ENCODE assay signal across 20 mouse cellular contexts in genomic region chr4:82756295-82756626, GRCm38 (mm10). TPM values are rescaled to one million over a fixed set of nuclear protein-coding genes. Genes with fewer than 3 reads are reported as not detected.
DNase-seq lines count a peak whose midpoint lies in the region; ATAC-seq and TF ChIP-seq lines count a peak whose summit lies in the region.
"Had no signal": no experiment of that assay in that cellular context is flagged by ENCODE, and none has a peak within 500 bp of the region (broad histone marks: within the 10 kb centered on the region; RNA-seq: fewer than 3 reads in every experiment).

No protein-coding gene starts in this region.

- peaks cover 36% of the 10 kb centered on the region for H3K4me1 ChIP-seq in hindbrain, embryonic 10.5 days (replicated peaks)
- no peaks in the 10 kb centered on the region for H3K4me1 ChIP-seq in hindbrain, postnatal 0 days (ENCODE audit: insufficient read depth, low read length)
- 0 out of 2 replicates have a peak, but pooled peaks cover 4% of the 10 kb centered on the region for H3K4me1 ChIP-seq in lung, embryonic 15.5 days
- H3K4me1 ChIP-seq in embryonic facial prominence, embryonic 10.5 days, result peaks cover 41% of the 10 kb centered on the region
- H3K4me1 ChIP-seq in midbrain, embryonic 12.5 days, result peaks cover 14% of the 10 kb centered on the region

- H3K36me3 ChIP-seq in hindbrain, embryonic 10.5 days, result no peaks in the 10 kb centered on the region
- H3K36me3 ChIP-seq in hindbrain, postnatal 0 days (ENCODE audit: insufficient read depth, low read length), result no peaks in the 10 kb centered on the region
- no peaks in the 10 kb centered on the region for H3K36me3 ChIP-seq in lung, embryonic 15.5 days
- H3K36me3 ChIP-seq in embryonic facial prominence, embryonic 10.5 days (replicated peaks), result no peaks in the 10 kb centered on the region
- H3K36me3 ChIP-seq in midbrain, embryonic 12.5 days, result no peaks in the 10 kb centered on the region
- H3K36me3 ChIP-seq: neural tube, embryonic 12.5 days had no signal

- intact Hi-C loops in left cerebral cortex, postnatal 4 days (cut with DNase I), result no loop called here

- H3K4me2 ChIP-seq in hindbrain, postnatal 0 days (ENCODE audit: low read depth, low read length), result no peak overlapping the region
- H3K4me2 ChIP-seq in lung, embryonic 15.5 days, result no peak overlapping the region
- H3K4me2 ChIP-seq in midbrain, embryonic 12.5 days (replicated peaks), result no peak overlapping the region
- H3K4me2 ChIP-seq: neural tube, embryonic 12.5 days had no signal

- no peak for DNase-seq in hindbrain, embryonic 10.5 days (ENCODE audit: low spot score)
- DNase-seq in hindbrain, postnatal 0 days (ENCODE audit: low spot score), result no peak
- DNase-seq in lung, postnatal 36 days, result no peak
- DNase-seq in embryonic facial prominence, embryonic 10.5 days (ENCODE audit: low spot score), result no peak
- DNase-seq in left cerebral cortex, postnatal 4 days, result no peak
- no peak for DNase-seq in right cerebral cortex, postnatal 36 days (ENCODE audit: low spot score in 2 of 2)
- DNase-seq: cerebellum, adult 18-20 months; cerebellum, postnatal 25 days; gastrocnemius, postnatal 25 days; heart, postnatal 10 days; kidney, postnatal 4 days; liver; right cerebral cortex, adult 18-20 months; thymus, postnatal 36 days had no signal

- 4% methylated on average over 3 of the region's 3 CpGs for WGBS in hindbrain, embryonic 10.5 days
- WGBS in hindbrain, postnatal 0 days, result 15% methylated on average over 3 of the region's 3 CpGs
- whole genome bisulfite sequencing in lung, embryonic 15.5 days, result 21% methylated on average over 3 of the region's 3 CpGs
- WGBS in embryonic facial prominence, embryonic 10.5 days, result 5% methylated on average over 3 of the region's 3 CpGs
- WGBS in midbrain, embryonic 12.5 days, result 6% methylated on average over 3 of the region's 3 CpGs

- H3K27me3 ChIP-seq in hindbrain, embryonic 10.5 days (ENCODE audit: insufficient read depth, poor library complexity, severe bottlenecking), result no peaks in the 10 kb centered on the region
- no peaks in the 10 kb centered on the region for H3K27me3 ChIP-seq in hindbrain, postnatal 0 days (ENCODE audit: insufficient read depth, low read length)
- no peaks in the 10 kb centered on the region for H3K27me3 ChIP-seq in lung, embryonic 15.5 days
- H3K27me3 ChIP-seq in embryonic facial prominence, embryonic 10.5 days (replicated peaks; ENCODE audit: low read depth, poor library complexity, severe bottlenecking), result no peaks in the 10 kb centered on the region
- H3K27me3 ChIP-seq in midbrain, embryonic 12.5 days, result no peaks in the 10 kb centered on the region
- H3K27me3 ChIP-seq: CH12.LX; neural tube, embryonic 12.5 days had no signal

- no peak overlapping the region for H3K9ac ChIP-seq in hindbrain, postnatal 0 days (replicated peaks; ENCODE audit: low read length)
- no peak overlapping the region for H3K9ac ChIP-seq in lung, embryonic 15.5 days
- no peak overlapping the region for H3K9ac ChIP-seq in midbrain, embryonic 12.5 days (replicated peaks)
- H3K9ac ChIP-seq: neural tube, embryonic 12.5 days had no signal

- no peak overlapping the region for H3K4me3 ChIP-seq in hindbrain, embryonic 10.5 days
- no peak overlapping the region for H3K4me3 ChIP-seq in hindbrain, postnatal 0 days (ENCODE audit: low read length)
- no peak overlapping the region for H3K4me3 ChIP-seq in lung, embryonic 15.5 days
- no peak overlapping the region for H3K4me3 ChIP-seq in embryonic facial prominence, embryonic 10.5 days
- no peak overlapping the region for H3K4me3 ChIP-seq in midbrain, embryonic 12.5 days
- H3K4me3 ChIP-seq: neural tube, embryonic 12.5 days had no signal

- no peak for ATAC-seq in hindbrain, postnatal 0 days
- no peak for ATAC-seq in lung, embryonic 15.5 days (ENCODE audit: borderline replicate concordance, extremely low read depth, low FRiP score, low TSS enrichment)
- 0 out of 2 replicates have a peak, but pooled peaks have one; percentile 30 for ATAC-seq in midbrain, embryonic 12.5 days (ENCODE audit: low FRiP score, low read depth)
- ATAC-seq: forebrain, embryonic 14.5 days had no signal

- no peak for TF ChIP-seq CTCF in hindbrain, postnatal 0 days (IDR thresholded peaks at IDR 0.05; ENCODE audit: low read depth)

- H3K27ac ChIP-seq in hindbrain, embryonic 10.5 days, result peak overlapping the region; percentile 80
- no peak overlapping the region for H3K27ac ChIP-seq in hindbrain, postnatal 0 days
- H3K27ac ChIP-seq in lung, embryonic 15.5 days, result peak overlapping the region; percentile 57
- peak overlapping the region; percentile 82 for H3K27ac ChIP-seq in embryonic facial prominence, embryonic 10.5 days (replicated peaks)
- peak overlapping the region; percentile 40; the same call in 1 of the 2 replicates for H3K27ac ChIP-seq in midbrain, embryonic 12.5 days (replicated peaks)
- H3K27ac ChIP-seq: macrophage; neural tube, embryonic 12.5 days had no signal

- H3K9me3 ChIP-seq in hindbrain, embryonic 10.5 days, result no peaks in the 10 kb centered on the region
- H3K9me3 ChIP-seq in hindbrain, postnatal 0 days (ENCODE audit: low read length), result no peaks in the 10 kb centered on the region
- no peaks in the 10 kb centered on the region for H3K9me3 ChIP-seq in lung, embryonic 15.5 days
- no peaks in the 10 kb centered on the region for H3K9me3 ChIP-seq in embryonic facial prominence, embryonic 10.5 days
- H3K9me3 ChIP-seq in midbrain, embryonic 12.5 days, result no peaks in the 10 kb centered on the region
- H3K9me3 ChIP-seq: neural tube, embryonic 12.5 days had no signal

RNA-seq across cellular contexts. Expression of gene Nfib, which starts 50.7 kb away (rescaled TPM):
- 8.3 and 17.3 TPM in 2 replicates for polyA plus RNA-seq in hindbrain, embryonic 10.5 days (2016; fragmentation: Nextera tagmentation; extraction: Ambion mirVana)
- total RNA-seq in hindbrain, postnatal 0 days (2014; rRNA removed), result 91.5 and 112 TPM in 2 replicates
- polyA plus RNA-seq in hindbrain, postnatal 0 days (2015; fragmentation: Nextera tagmentation; extraction: Ambion mirVana), result 69.8 and 73.3 TPM in 2 replicates
- polyA plus RNA-seq in lung, embryonic 15.5 days (2015; fragmentation: Nextera tagmentation; extraction: Ambion mirVana), result 107 and 113 TPM in 2 replicates
- polyA plus RNA-seq in embryonic facial prominence, embryonic 10.5 days (2016; fragmentation: Nextera tagmentation; extraction: Ambion mirVana), result 17.3 and 26.7 TPM in 2 replicates
- polyA plus RNA-seq in midbrain, embryonic 12.5 days (2016; fragmentation: Nextera tagmentation; extraction: Ambion mirVana), result 38.8 and 39.8 TPM in 2 replicates
- total RNA-seq in left cerebral cortex, postnatal 4 days (2021), result 100 to 1,000 TPM; 216 to 233 TPM
- polyA plus RNA-seq: macrophage had no signal
